Mouse (Mus musculus): ENCODE results near the gene Lima1. TPM values are rescaled to one million over a fixed set of nuclear protein-coding genes. Genes with fewer than 3 reads are reported as not detected.

Gene Lima1
- polyA plus RNA-seq, 1 experiment from 2014 or later: 20.6 TPM

- Histone ChIP-seq H3K27me3 (no peaks in the 10 kb centered on the region), H3K36me3 (peaks cover 90% of the 10 kb centered on the region), H3K9ac (no peak overlapping the region), H3K27ac (no peak overlapping the region), H3K4me2 (no peak overlapping the region), H3K4me1 (replicated peaks) (no peaks in the 10 kb centered on the region), H3K4me3 (no peak overlapping the region), H3K9me3 (no peaks in the 10 kb centered on the region)
- ATAC-seq (ENCODE audit: low FRiP score): no peak
- 96% methylated on average over 4 of the region's 4 CpGs for WGBS
Measured at GRCm38 (mm10) chr15:99740229-99740628, 135.0 kb downstream of the Lima1 start.

GRCm38 (mm10) chr15:99736675-99737074 lies 138.6 kb downstream of the Lima1 start:
- no peak for ATAC-seq (ENCODE audit: low FRiP score)

GRCm38 (mm10) chr15:99735631-99736030 lies 139.6 kb downstream of the Lima1 start:
- ATAC-seq (ENCODE audit: low FRiP score): no peak
- Histone ChIP-seq H3K27ac (no peak overlapping the region), H3K36me3 (peaks cover 81% of the 10 kb centered on the region), H3K27me3 (no peaks in the 10 kb centered on the region), H3K4me2 (no peak overlapping the region), H3K9ac (no peak overlapping the region), H3K4me1 (replicated peaks) (no peaks in the 10 kb centered on the region), H3K4me3 (no peak overlapping the region), H3K9me3 (no peaks in the 10 kb centered on the region)
- WGBS: 89% methylated on average over 2 of the region's 2 CpGs

More at GRCm38 (mm10) chr15:99736675-99737074, 138.6 kb downstream of the Lima1 start:
- no peaks in the 10 kb centered on the region for H3K4me1 ChIP-seq (replicated peaks)
- H3K9me3 ChIP-seq: no peaks in the 10 kb centered on the region
- H3K36me3 ChIP-seq: peaks cover 87% of the 10 kb centered on the region
- H3K27ac ChIP-seq: no peak overlapping the region
- 92% methylated on average over 11 of the region's 11 CpGs for WGBS
- H3K9ac ChIP-seq: no peak overlapping the region
- H3K27me3 ChIP-seq: no peaks in the 10 kb centered on the region
- no peak overlapping the region for H3K4me2 ChIP-seq
- no peak overlapping the region for H3K4me3 ChIP-seq

- H3K36me3 ChIP-seq: peaks cover 77% of the 10 kb centered on the region
- no peak for ATAC-seq (ENCODE audit: low FRiP score)
- no peak overlapping the region for H3K4me3 ChIP-seq
- H3K9me3 ChIP-seq: no peaks in the 10 kb centered on the region
- H3K27me3 ChIP-seq: no peaks in the 10 kb centered on the region
- H3K4me1 ChIP-seq (replicated peaks): no peaks in the 10 kb centered on the region
- over 99% methylated on average over 5 of the region's 5 CpGs for WGBS
- H3K9ac ChIP-seq: no peak overlapping the region
- no peak overlapping the region for H3K27ac ChIP-seq
- no peak overlapping the region for H3K4me2 ChIP-seq
Measured at GRCm38 (mm10) chr15:99733186-99733585, 142.1 kb downstream of the Lima1 start.

- 89% methylated on average over 3 of the region's 3 CpGs for WGBS
- H3K9me3 ChIP-seq: no peaks in the 10 kb centered on the region
- no peak overlapping the region for H3K9ac ChIP-seq
- H3K4me1 ChIP-seq (replicated peaks): peaks cover 4% of the 10 kb centered on the region
- peaks cover 72% of the 10 kb centered on the region for H3K36me3 ChIP-seq
- H3K27ac ChIP-seq: no peak overlapping the region
- H3K4me3 ChIP-seq: no peak overlapping the region
- no peak for ATAC-seq (ENCODE audit: low FRiP score)
- H3K27me3 ChIP-seq: no peaks in the 10 kb centered on the region
- no peak overlapping the region for H3K4me2 ChIP-seq
Measured at GRCm38 (mm10) chr15:99731678-99732077, 143.6 kb downstream of the Lima1 start.

GRCm38 (mm10) chr15:99731167-99731566 lies 144.1 kb downstream of the Lima1 start:
- no peak for ATAC-seq (ENCODE audit: low FRiP score)
- H3K27me3 ChIP-seq: no peaks in the 10 kb centered on the region
- no peaks in the 10 kb centered on the region for H3K9me3 ChIP-seq
- H3K36me3 ChIP-seq: peaks cover 66% of the 10 kb centered on the region
- WGBS: 100% methylated on average over 2 of the region's 2 CpGs
- no peak overlapping the region for H3K4me2 ChIP-seq
- H3K27ac ChIP-seq: no peak overlapping the region
- no peak overlapping the region for H3K9ac ChIP-seq
- H3K4me1 ChIP-seq (replicated peaks): peaks cover 9% of the 10 kb centered on the region
- H3K4me3 ChIP-seq: no peak overlapping the region

- H3K4me3 ChIP-seq: no peak overlapping the region
- WGBS: 97% methylated on average over 4 of the region's 4 CpGs
- H3K4me1 ChIP-seq (replicated peaks): peaks cover 21% of the 10 kb centered on the region
- H3K9ac ChIP-seq: no peak overlapping the region
- no peak overlapping the region for H3K4me2 ChIP-seq
- H3K9me3 ChIP-seq: no peaks in the 10 kb centered on the region
- H3K36me3 ChIP-seq: peaks cover 48% of the 10 kb centered on the region
- H3K27ac ChIP-seq: no peak overlapping the region
- H3K27me3 ChIP-seq: no peaks in the 10 kb centered on the region
- no peak for ATAC-seq (ENCODE audit: low FRiP score)
Measured at GRCm38 (mm10) chr15:99729056-99729783, 146.0 kb downstream of the Lima1 start.

Other genes starting within 250 kb of the Lima1 start
- gene Racgap1, start 223.8 kb downstream of the Lima1 start, polyA plus RNA-seq (2015; fragmentation: Nextera tagmentation; extraction: Ambion mirVana): 97.6 and 102 TPM in 2 replicates
- 58.3 and 63.0 TPM in 2 replicates for gene Asic1, start 205.1 kb downstream of the Lima1 start, polyA plus RNA-seq (2015; fragmentation: Nextera tagmentation; extraction: Ambion mirVana)
- gene Smarcd1, start 173.3 kb downstream of the Lima1 start, polyA plus RNA-seq (2015; fragmentation: Nextera tagmentation; extraction: Ambion mirVana): 134 and 145 TPM in 2 replicates
- gene Gm17349, start 170.0 kb downstream of the Lima1 start, polyA plus RNA-seq (2015; fragmentation: Nextera tagmentation; extraction: Ambion mirVana): not detected in 2 replicates
- 1.6 and 2.1 TPM in 2 replicates for gene Gpd1, start 157.9 kb downstream of the Lima1 start, polyA plus RNA-seq (2015; fragmentation: Nextera tagmentation; extraction: Ambion mirVana)
- 160 and 174 TPM in 2 replicates for gene Cox14, start 149.8 kb downstream of the Lima1 start, polyA plus RNA-seq (2015; fragmentation: Nextera tagmentation; extraction: Ambion mirVana)
- gene Cers5, start 102.6 kb downstream of the Lima1 start, polyA plus RNA-seq (2015; fragmentation: Nextera tagmentation; extraction: Ambion mirVana): 73.6 and 74.3 TPM in 2 replicates
- gene Fam186a, start 91.6 kb upstream of the Lima1 start, polyA plus RNA-seq (2015; fragmentation: Nextera tagmentation; extraction: Ambion mirVana): not detected in 2 replicates
- gene Larp4, start 94.6 kb upstream of the Lima1 start, polyA plus RNA-seq (2015; fragmentation: Nextera tagmentation; extraction: Ambion mirVana): 23.1 and 23.3 TPM in 2 replicates
- gene Dip2b, start 163.2 kb upstream of the Lima1 start, polyA plus RNA-seq (2015; fragmentation: Nextera tagmentation; extraction: Ambion mirVana): 19.1 and 19.6 TPM in 2 replicates